Mouse (Mus musculus): ENCODE results near the gene Mansc1.

Gene Mansc1

DNA sequence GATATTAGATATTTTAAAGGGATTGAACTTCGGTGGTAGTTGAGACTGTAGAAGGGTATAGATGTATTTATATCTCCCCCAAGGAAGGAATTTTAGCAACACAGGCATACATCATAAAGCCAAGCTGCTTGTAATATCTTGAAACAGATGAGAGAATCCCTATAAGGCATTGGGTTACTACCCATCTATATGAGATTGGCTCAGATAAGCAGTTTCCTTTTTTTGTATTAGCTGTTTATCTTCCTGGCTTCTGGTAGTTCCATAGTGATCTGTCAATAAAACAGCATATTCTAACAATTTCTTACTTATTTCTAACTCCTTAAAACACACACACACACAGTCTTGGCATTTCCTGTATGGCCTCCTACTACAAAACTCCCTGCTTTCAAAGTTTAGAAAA lies 7.6 kb upstream of the Mansc1 start:
- DNase-seq (ENCODE audit: low read depth, low spot score), result no peak

DNA sequence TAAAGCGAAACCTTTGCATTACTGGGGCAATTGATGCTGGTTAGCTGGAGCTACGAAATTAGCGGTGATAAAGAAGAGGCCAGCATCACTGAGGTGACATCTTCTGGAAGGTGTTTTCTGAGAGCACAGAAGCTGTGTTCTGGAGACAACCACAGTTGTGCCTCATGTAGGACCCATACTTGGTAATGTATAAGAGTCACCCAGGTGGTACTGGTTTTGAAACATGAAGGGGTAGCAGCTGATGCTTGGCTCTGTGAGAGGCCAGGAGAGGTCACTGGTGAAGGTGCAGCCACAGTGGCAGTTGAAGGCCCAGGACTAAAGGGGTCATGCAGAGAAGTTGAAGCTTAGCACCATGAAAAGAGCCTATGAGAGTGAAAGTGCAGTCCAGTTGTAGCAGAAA lies 6.9 kb upstream of the Mansc1 start, which contains the start of gene Borcs5:
TSS of gene Borcs5 (plus strand) at position 301 of the 400 bp plus-strand sequence.
- DNase-seq (ENCODE audit: low read depth, low spot score), result no peak

DNA sequence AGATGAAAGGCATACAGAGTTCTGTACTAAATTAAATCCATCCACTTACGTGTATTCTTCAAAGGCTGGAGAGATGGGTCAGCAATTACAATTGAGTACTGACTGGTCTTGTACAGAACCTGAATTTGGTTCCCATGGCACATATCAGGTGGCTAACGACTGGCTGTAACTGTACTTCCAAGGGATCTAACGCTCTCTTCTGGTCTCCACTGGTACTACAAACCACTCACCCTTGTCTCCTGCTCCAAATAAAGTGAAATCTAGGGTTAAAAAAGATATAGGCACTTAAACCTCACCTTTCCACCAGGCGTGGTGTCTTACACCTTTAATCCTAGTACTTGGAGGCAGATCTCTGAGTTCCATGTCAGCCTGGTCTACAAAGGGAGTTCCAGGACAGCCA lies 4.2 kb upstream of the Mansc1 start:
- no peak for DNase-seq (ENCODE audit: low read depth, low spot score)

DNA sequence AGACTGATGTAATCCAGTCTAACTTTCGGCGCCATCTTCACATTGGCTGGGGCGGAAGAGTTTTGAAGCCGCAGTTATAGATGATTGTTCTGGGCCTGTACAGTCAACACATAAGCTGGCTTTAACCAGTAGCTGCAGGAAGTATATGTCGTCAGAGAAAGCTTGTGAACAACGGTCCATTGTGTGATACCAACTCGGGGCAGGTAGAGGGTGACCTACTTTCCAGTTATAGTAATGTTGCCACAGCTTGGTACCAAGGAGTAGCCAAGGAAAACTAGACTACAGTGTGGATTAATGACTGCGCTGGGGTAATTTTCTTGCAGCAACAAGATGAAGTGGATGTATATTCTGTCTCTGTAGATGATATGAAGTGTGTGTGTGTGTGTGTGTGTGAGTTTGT lies 1.3 kb upstream of the Mansc1 start:
- DNase-seq (ENCODE audit: low read depth, low spot score), result no peak

DNA sequence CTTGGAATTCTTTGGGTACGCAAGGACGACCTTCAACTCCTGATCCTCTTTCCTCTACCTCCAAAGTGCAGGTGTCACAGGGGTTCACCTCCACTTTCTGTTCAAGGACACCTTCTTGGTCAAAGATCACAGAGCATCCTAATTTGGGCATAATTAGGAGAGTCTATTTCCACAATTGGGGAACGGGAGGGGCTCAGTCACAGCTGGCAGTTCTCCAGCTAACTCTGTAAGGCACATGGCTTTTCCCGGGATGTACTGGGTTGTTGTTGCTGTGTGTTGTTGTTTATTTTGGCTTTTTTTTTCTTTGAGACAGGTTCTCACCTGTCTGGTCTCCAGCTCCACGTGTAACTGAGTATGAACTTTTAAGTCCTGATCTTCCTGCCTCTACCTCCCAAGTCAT lies 468 bp upstream of the Mansc1 start:
- DNase-seq (ENCODE audit: low read depth, low spot score), result peak; percentile 24

DNA sequence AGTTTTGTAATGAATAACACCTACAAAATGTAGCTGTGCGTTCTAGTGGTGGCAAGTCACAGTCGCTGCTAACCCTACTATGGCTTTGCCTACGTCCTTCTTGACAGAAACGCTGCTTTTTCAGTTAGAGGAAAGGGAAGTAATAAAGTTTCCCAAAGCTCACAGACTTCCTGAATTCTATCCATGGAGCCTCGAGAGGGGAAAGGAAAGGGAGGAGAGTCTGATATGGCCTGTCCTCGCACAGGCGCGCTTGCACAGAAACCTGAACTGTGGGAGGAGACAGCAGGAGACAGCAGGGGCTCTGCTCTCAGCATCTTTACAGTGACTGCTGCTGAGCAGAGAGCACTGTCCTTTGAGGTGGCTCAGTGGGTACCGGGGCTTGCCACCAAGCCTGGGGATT lies 1.8 kb downstream of the Mansc1 start:
- DNase-seq (ENCODE audit: low read depth, low spot score), result no peak

DNA sequence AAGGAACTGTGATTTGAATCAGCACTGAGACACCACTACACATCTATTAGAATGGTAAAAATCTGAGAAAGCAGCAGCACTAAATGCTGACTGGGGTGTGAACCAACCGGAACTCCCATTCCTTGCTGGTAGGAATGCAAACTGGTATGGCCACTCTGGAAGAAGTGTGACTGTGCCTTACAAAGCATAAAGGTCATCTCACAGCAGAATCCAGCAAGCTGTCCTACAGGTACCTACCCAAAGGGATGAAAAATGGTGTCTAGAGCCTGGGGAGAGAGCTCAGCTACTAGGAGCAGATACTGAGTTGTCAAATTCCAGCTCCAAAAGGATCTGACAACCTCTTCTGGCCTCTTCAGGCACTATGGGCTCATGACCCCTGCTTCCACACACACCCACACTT lies 5.7 kb downstream of the Mansc1 start:
- DNase-seq (ENCODE audit: low read depth, low spot score), result no peak

DNA sequence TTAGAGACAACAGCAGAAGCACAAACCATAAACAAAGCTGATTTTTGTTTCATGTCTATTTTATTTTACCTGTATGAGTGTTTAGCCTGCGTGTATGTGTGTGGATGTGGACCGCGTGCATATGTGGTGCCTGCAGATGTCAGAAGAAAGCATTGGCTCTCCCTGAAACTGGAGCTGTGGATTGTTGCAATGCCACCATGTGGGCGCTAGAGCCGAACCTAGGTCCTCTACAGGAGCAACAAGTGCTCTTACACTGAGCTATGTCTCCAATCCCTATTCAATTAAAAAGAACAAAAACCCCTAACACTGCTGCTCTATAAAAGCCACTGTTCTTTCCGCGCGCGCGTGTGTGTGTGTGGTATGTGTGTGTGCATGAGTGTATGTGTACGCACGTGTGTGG lies 6.9 kb downstream of the Mansc1 start:
- no peak for DNase-seq (ENCODE audit: low read depth, low spot score)

DNA sequence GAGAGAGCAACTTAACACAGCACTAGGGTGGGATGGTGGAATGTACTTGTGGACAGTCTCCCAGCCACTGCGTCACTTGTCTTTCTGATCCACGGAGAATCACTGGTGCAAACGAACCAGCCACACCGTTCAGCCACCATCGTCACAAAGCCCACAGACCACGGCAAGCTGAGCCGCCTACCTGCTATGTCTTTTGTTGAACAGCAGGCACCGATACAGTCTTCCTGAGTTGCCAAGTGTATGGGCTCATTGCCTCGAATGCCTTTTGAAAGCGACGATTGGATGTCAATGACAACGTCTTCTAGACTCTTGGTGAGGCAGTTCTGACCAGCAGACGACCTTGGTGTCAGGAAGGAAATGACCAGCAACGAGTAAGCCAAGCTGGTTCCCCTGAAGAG lies 10.7 kb downstream of the Mansc1 start:
- peak; percentile 54 for DNase-seq (ENCODE audit: low read depth, low spot score)

DNA sequence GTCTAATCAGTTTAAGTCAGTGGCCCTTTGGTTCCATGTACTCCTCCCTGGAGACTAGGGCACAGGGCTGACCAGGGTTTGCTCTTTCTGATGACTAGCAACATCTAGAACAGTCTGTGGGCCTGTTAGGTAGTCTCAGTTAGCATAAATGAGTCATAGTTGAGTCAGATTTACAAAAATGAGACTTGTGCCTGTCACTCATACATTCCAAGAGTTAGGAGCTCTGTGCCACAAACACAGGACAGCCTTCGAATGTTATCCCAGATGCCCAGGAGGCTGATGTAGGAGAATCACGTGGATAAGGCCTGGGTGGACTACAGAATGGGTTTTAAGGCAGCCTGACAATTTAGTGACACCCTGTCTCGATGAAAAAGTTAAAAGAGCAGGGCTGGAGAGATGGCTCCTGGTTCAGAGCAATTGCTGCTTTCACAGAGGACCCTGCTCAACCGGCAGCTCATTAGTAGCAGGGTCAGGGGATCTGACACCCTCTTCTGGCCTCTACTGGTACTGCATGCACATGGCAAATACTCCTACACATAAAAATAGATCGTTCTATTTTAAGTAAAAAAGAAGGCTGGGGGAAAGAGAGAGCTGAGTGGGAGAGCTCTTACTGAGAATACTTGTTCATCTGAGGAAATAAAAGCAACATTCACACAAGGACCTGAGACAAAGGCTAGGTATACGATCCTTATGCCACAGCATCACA lies 11.3 kb downstream of the Mansc1 start:
- peak; percentile 78 for DNase-seq (ENCODE audit: low read depth, low spot score)

DNA sequence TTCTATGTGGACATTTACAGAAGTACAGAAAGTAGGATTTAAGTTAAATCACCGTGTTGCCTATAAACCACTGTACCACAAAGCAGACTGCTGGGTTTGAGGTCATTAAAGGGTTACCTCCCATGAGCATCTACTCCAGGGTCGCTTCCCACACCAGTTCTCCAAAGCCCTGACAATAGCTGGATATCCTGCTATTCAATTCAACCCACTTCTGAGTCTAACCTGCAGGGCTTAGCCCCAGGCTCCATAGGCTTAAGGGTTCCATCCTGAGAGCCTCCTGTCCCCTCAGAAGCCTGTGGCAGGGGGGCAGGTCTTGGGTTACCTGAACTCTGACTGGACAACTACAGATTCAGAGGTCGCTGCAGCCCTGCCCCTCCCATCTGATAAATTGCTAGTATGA lies 12.2 kb downstream of the Mansc1 start:
- no peak for DNase-seq (ENCODE audit: low read depth, low spot score)

DNA sequence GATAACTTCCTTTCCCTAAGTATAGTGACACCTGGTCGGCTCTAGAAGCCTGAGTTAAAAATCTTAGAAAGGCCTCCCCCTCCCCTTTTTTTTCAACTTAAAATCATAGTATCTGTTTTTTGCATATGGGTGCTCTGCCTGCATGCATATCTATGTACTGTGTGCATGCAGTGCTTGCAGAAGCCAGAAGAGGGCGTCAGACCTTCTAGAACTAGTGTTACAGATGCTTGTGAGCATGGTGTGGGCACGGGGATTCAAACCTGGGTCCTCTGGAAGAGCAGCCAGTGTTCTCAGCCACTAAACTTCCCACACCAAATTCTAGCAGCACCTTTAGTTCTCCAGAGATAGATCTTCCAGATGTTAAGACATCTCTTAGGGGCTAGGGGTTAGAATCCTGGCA lies 14.7 kb downstream of the Mansc1 start:
- no peak for DNase-seq (ENCODE audit: low read depth, low spot score)

DNA sequence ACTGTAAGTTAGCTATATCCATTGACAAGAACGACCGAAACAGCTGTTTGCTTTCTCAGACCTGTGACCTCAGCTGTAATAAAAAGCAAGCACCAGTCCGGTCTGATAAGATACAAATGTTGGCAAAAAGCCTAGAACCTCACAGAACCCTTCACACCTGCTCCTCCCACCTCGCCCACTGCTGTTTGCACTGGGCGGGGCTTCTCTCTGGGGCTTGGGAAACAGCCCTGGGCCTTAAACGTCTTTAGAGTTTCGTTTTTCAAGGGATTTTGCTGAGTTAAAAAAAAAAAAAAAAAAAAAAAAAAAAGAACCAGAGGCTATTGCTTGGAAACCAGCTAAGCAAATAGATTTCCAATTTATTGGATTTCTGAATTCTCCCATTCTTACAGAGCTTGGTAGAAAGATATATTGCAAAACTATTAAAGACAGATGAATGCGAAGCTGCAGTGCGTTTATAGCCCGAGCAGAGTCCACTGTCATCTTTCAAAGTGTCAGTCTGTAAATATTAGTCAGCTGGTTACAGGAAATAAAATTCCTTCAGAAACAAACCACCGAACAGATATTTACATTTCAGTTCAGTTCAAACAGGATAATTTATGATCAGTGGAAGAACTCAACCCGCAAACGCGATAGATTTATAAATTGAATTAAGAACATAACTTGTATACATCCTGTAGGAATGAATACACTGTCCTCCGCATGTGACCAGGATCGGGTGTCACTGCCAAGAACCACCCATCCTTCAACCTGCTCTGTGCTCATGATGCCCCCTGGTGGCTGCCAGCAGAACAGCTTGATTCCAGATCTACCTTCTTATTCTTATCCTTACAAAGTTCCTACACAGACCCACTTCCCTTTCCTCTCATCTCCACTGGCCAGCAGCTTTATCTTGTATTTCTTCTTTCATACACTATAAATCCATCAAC lies 17.3 kb downstream of the Mansc1 start:
- DNase-seq (ENCODE audit: low read depth, low spot score), result peak; percentile 95

DNA sequence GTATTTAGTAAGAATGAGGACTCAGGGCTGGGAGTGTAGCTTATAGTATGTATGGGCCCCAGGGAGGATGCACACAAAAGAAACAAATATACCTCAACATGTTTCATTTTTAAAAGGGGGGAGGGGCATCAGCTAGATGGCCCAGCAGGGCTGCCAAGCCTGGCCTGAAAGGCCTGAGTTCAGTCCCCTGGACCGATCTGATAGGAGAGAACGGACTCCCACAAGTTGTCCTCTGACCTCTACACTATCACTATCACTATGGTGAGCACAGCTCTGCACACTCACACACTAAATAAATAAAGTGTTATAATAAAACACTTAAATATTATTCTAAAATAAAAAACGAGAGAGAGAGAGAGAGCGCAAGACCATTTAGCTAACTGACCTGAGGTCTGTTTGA lies 18.0 kb downstream of the Mansc1 start:
- DNase-seq (ENCODE audit: low read depth, low spot score), result no peak

DNA sequence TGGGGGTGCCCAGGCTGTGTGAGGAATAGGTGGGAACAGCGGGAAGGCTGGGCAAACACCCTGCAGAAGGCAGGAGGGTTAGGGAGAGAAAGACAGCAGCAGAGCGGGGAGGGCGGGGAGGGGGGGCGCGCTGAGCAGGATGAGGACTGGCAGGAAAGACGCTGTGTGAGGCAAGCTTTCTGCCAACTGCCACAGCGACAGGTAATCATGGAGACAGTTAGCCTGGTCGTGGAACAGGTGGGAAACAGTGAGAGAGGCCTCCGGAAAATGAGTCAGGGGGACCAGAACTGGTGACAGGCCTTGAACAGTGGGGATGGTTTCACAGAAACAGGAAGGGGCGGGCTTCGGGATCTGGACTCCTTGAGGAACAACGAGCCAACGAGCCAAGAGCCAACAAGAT lies 20.4 kb downstream of the Mansc1 start:
- DNase-seq (ENCODE audit: low read depth, low spot score), result peak; percentile 50

DNA sequence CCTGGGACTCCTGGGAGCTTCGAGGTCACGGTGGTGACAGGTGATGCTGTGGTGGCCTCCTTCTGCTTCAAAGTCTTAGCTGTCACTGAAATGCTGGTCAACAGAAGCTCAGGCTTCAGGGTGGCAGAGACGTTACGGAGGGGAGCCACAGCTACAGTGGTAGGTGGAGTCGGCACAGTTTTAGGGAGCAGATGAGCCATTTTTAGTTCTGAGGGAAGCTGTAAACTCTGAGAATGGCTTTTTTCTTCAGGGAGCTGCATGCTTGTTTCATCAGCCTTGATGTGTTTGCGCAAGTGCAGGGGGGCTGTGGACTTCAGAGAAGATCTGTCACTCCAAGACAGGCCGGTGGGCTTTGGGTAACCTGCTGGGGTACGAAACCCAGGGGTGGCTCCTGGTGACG lies 21.9 kb downstream of the Mansc1 start:
- peak; percentile 53 for DNase-seq (ENCODE audit: low read depth, low spot score)

DNA sequence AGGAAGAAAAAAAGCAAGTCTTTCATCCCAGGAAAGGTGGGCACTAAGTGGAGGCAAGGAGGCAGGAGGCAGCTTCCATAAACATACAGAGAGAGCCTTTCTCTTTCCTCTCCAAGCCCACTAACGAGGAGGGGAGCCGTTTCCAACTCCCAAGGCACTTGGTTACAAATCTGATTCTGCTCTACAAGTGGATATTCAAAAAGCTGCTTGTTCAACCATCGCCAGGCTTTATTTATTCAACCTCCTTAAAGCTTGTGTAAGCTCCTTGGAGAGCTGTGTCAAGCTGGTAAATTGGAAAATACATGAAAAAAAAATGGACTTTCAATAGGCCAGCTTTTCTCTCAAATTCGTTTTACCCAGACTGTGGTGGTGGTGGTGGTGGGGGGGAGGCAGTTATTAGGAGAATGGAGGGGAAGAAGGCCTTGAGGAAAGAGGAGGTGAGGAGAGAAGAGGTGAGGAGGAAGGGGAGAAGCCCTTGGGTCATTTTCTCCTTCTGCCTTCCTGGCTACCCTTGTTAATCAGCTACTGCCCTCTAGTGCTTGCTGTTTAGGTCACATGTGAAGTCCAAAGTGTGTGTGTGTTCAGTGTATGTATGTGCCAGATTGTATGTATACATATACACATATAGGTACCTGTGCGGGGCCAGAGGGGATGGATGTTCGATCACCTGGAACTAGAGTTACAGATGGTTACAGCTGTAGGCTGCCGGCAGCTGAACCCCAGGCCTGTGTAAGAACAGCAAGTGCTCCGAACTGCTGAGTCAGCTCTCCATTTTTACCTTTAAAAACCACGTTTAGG lies 25.1 kb downstream of the Mansc1 start:
- peak; percentile 67 for DNase-seq (ENCODE audit: low read depth, low spot score)

DNA sequence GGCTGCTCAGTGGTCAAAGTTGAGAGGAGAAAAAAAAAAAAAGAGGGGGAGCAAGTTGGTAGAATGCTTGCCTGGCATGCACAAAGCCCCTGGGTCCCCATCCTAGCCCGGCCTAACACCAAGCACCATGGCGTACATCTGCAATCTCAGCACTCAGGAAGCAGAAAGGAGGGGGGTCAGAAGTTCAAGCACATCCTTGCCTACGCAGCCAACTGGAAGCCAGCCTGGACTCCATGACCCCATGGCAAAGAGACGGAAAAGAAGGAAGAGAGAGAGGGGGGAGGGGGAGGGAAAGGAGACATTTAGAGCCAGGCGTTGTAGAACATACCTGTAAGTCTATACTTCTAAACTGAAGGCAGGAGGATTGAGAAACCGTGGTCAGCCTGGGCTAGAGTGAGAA lies 25.7 kb downstream of the Mansc1 start:
- no peak for DNase-seq (ENCODE audit: low read depth, low spot score)

DNA sequence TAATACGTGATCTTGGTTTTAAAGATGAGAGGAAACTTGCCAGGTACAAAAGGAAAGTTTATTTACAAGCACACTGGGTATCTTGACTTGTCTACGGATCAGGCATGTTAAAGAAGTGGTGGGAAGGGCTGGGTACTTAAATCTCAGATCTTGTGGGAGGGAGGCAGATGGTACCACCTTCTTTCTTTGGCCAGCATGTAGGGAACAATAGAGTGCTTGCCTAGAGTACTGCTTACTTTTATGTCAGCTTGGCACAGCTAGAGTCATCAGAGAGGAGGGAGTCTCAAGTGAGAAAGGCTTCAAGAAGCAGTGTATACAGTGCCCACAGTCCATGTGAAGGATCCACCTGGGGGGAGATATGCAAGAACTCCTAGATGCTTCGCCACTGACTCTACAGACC lies 27.1 kb downstream of the Mansc1 start:
- DNase-seq (ENCODE audit: low read depth, low spot score), result peak; percentile 59

DNA sequence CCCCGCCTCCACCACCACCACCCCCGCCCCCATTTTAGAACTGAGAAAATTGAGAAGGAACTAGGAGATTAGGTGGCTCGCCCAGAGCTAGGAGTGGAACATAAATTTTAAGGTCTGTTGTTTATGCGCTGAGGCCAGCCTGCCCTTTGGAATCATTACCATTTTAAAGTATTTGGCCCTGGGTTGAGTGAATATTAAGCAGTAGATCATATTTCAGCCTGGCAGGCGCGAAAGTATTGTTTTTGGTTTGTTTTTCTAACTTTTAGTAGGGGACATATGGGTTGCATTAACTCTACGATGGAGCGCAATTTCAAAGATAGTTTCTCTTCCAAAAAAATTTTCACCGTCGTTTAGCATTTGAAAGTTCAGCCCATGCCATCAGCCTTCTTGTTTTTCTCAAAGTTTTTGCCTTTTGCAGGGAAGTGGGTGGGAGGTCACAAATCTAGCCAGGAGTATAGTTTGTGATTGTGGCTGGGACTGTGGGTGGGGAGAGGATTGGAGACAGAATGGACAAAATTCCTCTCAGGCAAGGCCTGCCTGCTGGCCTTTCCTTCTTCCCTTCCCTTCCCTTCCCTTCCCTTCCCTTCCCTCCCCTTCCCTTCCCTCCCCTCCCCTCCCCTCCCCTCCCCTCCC lies 29.8 kb downstream of the Mansc1 start:
- DNase-seq (ENCODE audit: low read depth, low spot score), result no peak

DNA sequence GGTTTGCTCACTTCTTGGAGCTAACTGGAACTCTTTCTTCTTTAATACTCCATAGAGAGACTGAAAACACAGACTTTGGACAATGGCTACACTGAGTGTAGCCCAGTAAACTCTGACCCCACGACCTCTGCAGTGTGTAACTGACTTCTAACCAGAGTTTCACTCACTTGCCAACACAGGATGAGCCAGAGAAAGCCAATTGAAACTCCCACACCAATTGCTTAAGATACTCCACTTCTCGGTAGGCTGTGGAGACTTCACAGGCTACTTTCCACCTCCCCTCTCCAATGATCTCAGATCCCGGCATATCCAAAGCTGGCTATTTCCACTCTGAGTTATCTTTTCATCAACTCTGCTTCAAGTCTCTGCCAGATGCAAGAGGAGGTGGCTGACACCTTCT lies 30.5 kb downstream of the Mansc1 start:
- DNase-seq (ENCODE audit: low read depth, low spot score), result no peak

DNA sequence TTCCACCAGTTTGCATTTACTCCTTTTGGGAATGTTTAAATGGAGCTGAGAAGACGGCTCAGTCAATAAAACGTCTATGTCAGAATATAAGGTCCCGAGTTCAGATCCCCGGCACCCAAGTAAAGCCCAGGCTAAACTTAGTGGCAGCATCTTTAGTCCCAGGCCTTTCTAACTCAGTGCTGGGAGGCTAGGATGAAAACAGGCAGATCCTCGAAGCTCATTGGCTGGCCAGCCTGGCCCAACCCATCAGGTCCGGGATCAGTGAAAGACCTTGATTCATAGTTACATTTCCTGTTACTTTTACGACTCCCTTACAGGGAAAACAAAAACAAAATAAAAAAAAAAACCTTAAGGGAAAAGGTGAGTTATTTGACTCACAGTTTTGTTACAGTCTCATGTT lies 31.2 kb downstream of the Mansc1 start:
- DNase-seq (ENCODE audit: low read depth, low spot score), result no peak

All from brain, adult 2 months (tissue).